Mouse (Mus musculus): ENCODE measurements around the gene Sfpq. TPM values are rescaled to one million over a fixed set of nuclear protein-coding genes. Genes with fewer than 3 reads are reported as not detected.

Sfpq gene
- total and polyA plus RNA-seq, 3 experiments: 146 to 560 (median 170) TPM

DNA sequence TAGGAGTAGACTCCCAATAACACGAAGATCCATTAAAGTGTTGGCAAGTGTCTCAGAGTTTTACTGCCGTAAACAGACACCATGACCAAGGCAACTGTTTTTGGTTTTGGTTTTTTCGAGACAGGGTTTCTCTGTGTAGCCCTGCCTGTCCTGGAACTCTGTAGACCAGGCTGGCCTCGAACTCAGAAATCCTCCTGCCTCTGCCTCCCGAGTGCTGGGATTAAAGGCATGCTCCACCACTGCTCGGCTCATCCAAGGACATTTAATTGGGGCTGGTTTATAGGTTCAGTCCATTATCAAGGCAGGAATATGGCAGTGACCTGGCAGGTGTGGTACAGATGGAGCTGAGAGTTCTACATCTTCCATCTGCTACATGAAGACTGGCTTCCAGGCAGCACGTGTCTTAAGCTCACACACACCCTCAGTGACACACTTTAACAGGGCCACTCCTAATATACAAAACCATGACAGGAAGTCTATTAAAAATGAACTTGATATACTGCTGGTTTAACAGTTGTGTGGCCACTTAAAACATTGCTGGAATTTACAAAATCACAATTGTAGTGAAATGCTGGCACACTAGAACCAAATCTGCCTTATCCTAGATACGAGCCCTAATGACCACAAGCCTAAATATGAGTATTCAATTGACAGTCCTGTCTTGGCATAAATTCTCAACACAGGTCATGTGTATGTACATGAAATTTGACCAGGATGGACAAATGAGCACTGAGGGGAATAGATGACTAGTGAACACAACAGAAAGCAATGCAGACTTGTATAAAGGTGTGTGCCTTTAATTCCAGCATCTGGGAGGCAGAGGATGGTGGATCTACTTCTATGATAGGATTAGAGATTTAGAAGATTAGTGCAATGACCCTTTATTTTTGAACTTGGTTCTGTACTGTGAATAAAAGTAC lies 17.0 kb downstream of the Sfpq start:
- Histone ChIP-seq H3K27me3 (replicated peaks) (no peaks in the 10 kb centered on the region), H3K9me3 (replicated peaks; ENCODE audit: low read length) (no peaks in the 10 kb centered on the region), H3K36me3 (replicated peaks in 1 of 2; ENCODE audit: control insufficient read depth in 1 of 2, insufficient read depth in 1 of 2, low read length in 1 of 2) (peaks cover 33 to 74% of the 10 kb centered on the region in 2 experiments), H3K4me3 (replicated peaks in 1 of 3; ENCODE audit: low read depth in 2 of 3, low read length in 2 of 3, poor library complexity in 1 of 3) (no peak overlapping the region), H3K4me2 (ENCODE audit: insufficient read depth, low read depth, poor library complexity, severe bottlenecking) (no peak overlapping the region), H3K4me1 (ENCODE audit: control insufficient read depth in 1 of 2, insufficient read depth in 2 of 2) (peaks cover 0 to 15% of the 10 kb centered on the region in 2 experiments; a peak in 1 of 4 replicates), H3K27ac (ENCODE audit: insufficient read depth, low read depth) (no peak overlapping the region; the same call in 1 of the 2 replicates), H3K79me2 (replicated peaks; ENCODE audit: control insufficient read depth, extremely low read depth, insufficient read depth, poor library complexity, severe bottlenecking) (peaks cover 16% of the 10 kb centered on the region), H3K9ac (ENCODE audit: insufficient read depth, low read depth) (no peak overlapping the region)
- in situ Hi-C loops (cut with MboI; ENCODE audit: low pct_ligation_motif_present, low pct_unique_long_range_greater_than_20kb, low sequenced_read_pairs) (no loop called here), dilution Hi-C loops (cut with MboI; ENCODE audit: extremely low pct_ligation_motif_present, extremely low pct_unique_long_range_greater_than_20kb, low sequenced_read_pairs) (no loop called here)
- TF ChIP-seq HCFC1 (IDR thresholded peaks at IDR 0.05; ENCODE audit: low read depth, low read length) (no peak), RCOR1 (conservative IDR thresholded peaks at IDR 0.05; ENCODE audit: low read depth, low read length) (no peak), ETS1 (conservative IDR thresholded peaks at IDR 0.05; ENCODE audit: low read depth, low read length) (no peak), BHLHE40 (IDR thresholded peaks at IDR 0.05; ENCODE audit: low read depth, low read length) (no peak), CHD2 (IDR thresholded peaks at IDR 0.05; ENCODE audit: low read length) (peak; percentile 35; the same call in 1 of the 2 replicates), ZMIZ1 (IDR thresholded peaks at IDR 0.05; ENCODE audit: low read depth, low read length) (peak; percentile 42), NELFE (IDR thresholded peaks at IDR 0.05; ENCODE audit: low read depth, low read length) (0 out of 2 replicates have a peak, but pooled peaks have one; percentile 13), MEF2A (IDR thresholded peaks at IDR 0.05; ENCODE audit: borderline replicate concordance, low read depth, low read length) (no peak), SIN3A (IDR thresholded peaks at IDR 0.05; ENCODE audit: low read length) (no peak), POLR2AphosphoS2 (IDR thresholded peaks at IDR 0.05; ENCODE audit: low read depth, low read length) (peak; percentile 95)
- no peak for DNase-seq (ENCODE audit: extremely low read depth)

DNA sequence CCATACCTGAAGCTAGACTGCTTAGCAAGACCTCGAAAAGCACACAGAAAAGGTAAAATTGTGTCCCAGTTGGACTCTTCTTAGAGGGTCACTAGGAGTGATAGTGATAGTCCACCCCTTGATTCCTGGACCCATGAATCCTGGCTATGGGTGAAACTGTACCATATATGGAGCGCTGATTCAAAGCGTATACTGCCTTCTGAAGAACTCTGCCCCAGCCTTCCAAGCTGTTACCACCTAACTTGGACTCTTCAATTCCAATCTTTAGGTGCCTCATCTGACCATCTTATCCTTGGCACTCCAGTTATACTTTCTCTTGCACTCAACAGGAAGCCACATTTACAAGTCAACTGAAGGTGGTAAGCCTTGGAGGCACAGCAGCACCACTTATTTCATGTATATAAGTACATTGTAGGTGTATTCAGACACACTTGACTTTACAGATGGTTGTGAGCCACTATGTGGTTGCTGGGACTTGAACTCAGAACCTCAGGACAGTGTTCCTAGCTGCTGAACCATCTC lies 17.8 kb downstream of the Sfpq start:
- in situ Hi-C loops (cut with MboI; ENCODE audit: low pct_ligation_motif_present, low pct_unique_long_range_greater_than_20kb, low sequenced_read_pairs): no loop called here
- Histone ChIP-seq H3K36me3 (replicated peaks in 1 of 2; ENCODE audit: control insufficient read depth in 1 of 2, insufficient read depth in 1 of 2, low read length in 1 of 2) (peaks cover 26 to 67% of the 10 kb centered on the region in 2 experiments), H3K27me3 (replicated peaks) (no peaks in the 10 kb centered on the region), H3K9ac (ENCODE audit: insufficient read depth, low read depth) (no peak overlapping the region), H3K79me2 (replicated peaks; ENCODE audit: control insufficient read depth, extremely low read depth, insufficient read depth, poor library complexity, severe bottlenecking) (peaks cover 10% of the 10 kb centered on the region), H3K4me2 (ENCODE audit: insufficient read depth, low read depth, poor library complexity, severe bottlenecking) (no peak overlapping the region), H3K4me3 (replicated peaks in 1 of 3; ENCODE audit: low read depth in 2 of 3, low read length in 2 of 3, poor library complexity in 1 of 3) (no peak overlapping the region), H3K27ac (ENCODE audit: insufficient read depth, low read depth) (no peak overlapping the region), H3K4me1 (ENCODE audit: control insufficient read depth in 1 of 2, insufficient read depth in 2 of 2) (peaks cover 0 to 10% of the 10 kb centered on the region in 2 experiments; a peak in 1 of 4 replicates), H3K9me3 (replicated peaks; ENCODE audit: low read length) (no peaks in the 10 kb centered on the region)
- no peak for DNase-seq (ENCODE audit: extremely low read depth)
- TF ChIP-seq SIN3A (IDR thresholded peaks at IDR 0.05; ENCODE audit: low read length) (no peak), POLR2AphosphoS2 (IDR thresholded peaks at IDR 0.05; ENCODE audit: low read depth, low read length) (0 out of 2 replicates have a peak, but pooled peaks have one; percentile 3), JUND (conservative IDR thresholded peaks at IDR 0.05; ENCODE audit: low read depth, low read length) (no peak)
- dilution Hi-C loops (cut with MboI; ENCODE audit: extremely low pct_ligation_motif_present, extremely low pct_unique_long_range_greater_than_20kb, low sequenced_read_pairs): no loop called here
